Mouse (Mus musculus): Measurements from ENCODE around the gene Mrps12. TPM values are rescaled to one million over a fixed set of nuclear protein-coding genes. Genes with fewer than 3 reads are reported as not detected.
A peak's percentile ranks its signal among the peaks of the same experiment; 100 is the strongest.

Mrps12 gene
- polyA plus RNA-seq, 1 experiment from 2014 or later: 143 TPM

GRCm38 (mm10) chr7:28773163-28773562, 31.5 kb upstream of the Mrps12 start:
- H3K4me2 ChIP-seq (ENCODE audit: low read length): no peak overlapping the region
- H3K9me3 ChIP-seq (replicated peaks; ENCODE audit: low read length): no peaks in the 10 kb centered on the region
- no peak for ATAC-seq (replicated peaks; ENCODE audit: low FRiP score, low read depth)
- no peak for TF ChIP-seq CTCF (IDR thresholded peaks at IDR 0.05; ENCODE audit: low read depth)
- DNase-seq (ENCODE audit: low spot score): no peak
- H3K27ac ChIP-seq: no peak overlapping the region
- no peaks in the 10 kb centered on the region for H3K27me3 ChIP-seq (ENCODE audit: insufficient read depth, low read length)
- H3K4me3 ChIP-seq (replicated peaks; ENCODE audit: low read depth, low read length): no peak overlapping the region
- no peaks in the 10 kb centered on the region for H3K4me1 ChIP-seq (replicated peaks; ENCODE audit: insufficient read depth, low read length)
- WGBS: 38% methylated on average over 3 of the region's 3 CpGs
- no peaks in the 10 kb centered on the region; the same call in 1 of the 2 replicates for H3K36me3 ChIP-seq (ENCODE audit: insufficient read depth, low read length)
- H3K9ac ChIP-seq (ENCODE audit: low read depth, low read length): no peak overlapping the region

- no peak for TF ChIP-seq CTCF (IDR thresholded peaks at IDR 0.05; ENCODE audit: low read depth)
- H3K27me3 ChIP-seq (ENCODE audit: insufficient read depth, low read length): no peaks in the 10 kb centered on the region
- ATAC-seq (replicated peaks; ENCODE audit: low FRiP score, low read depth) (no peak), DNase-seq (ENCODE audit: low spot score) (no peak)
- H3K36me3 ChIP-seq (ENCODE audit: insufficient read depth, low read length): no peaks in the 10 kb centered on the region; the same call in 1 of the 2 replicates
- no peak overlapping the region for H3K4me3 ChIP-seq (replicated peaks; ENCODE audit: low read depth, low read length)
- no peak overlapping the region for H3K27ac ChIP-seq
- no peaks in the 10 kb centered on the region for H3K9me3 ChIP-seq (replicated peaks; ENCODE audit: low read length)
- H3K4me2 ChIP-seq (ENCODE audit: low read length): no peak overlapping the region
- 84% methylated on average over 11 of the region's 11 CpGs for WGBS
- H3K9ac ChIP-seq (ENCODE audit: low read depth, low read length): no peak overlapping the region
- 0 out of 2 replicates have a peak, but pooled peaks cover 4% of the 10 kb centered on the region for H3K4me1 ChIP-seq (replicated peaks; ENCODE audit: insufficient read depth, low read length)
Measured at GRCm38 (mm10) chr7:28771867-28772266, 30.2 kb upstream of the Mrps12 start.

GRCm38 (mm10) chr7:28770309-28770708, 28.7 kb upstream of the Mrps12 start:
- WGBS: 91% methylated on average over 3 of the region's 3 CpGs
- Histone ChIP-seq H3K9ac (ENCODE audit: low read depth, low read length) (no peak overlapping the region), H3K27ac (no peak overlapping the region), H3K36me3 (ENCODE audit: insufficient read depth, low read length) (no peaks in the 10 kb centered on the region; the same call in 1 of the 2 replicates), H3K9me3 (replicated peaks; ENCODE audit: low read length) (no peaks in the 10 kb centered on the region), H3K4me2 (ENCODE audit: low read length) (no peak overlapping the region), H3K4me3 (replicated peaks; ENCODE audit: low read depth, low read length) (no peak overlapping the region), H3K27me3 (ENCODE audit: insufficient read depth, low read length) (no peaks in the 10 kb centered on the region), H3K4me1 (replicated peaks; ENCODE audit: insufficient read depth, low read length) (peaks cover 9% of the 10 kb centered on the region; the same call in 1 of the 2 replicates)
- TF ChIP-seq CTCF (IDR thresholded peaks at IDR 0.05; ENCODE audit: low read depth): no peak
- ATAC-seq (replicated peaks; ENCODE audit: low FRiP score, low read depth): no peak
- DNase-seq (ENCODE audit: low spot score): no peak

GRCm38 (mm10) chr7:28769414-28769958, 27.9 kb upstream of the Mrps12 start:
- DNase-seq (ENCODE audit: low spot score): no peak
- no peaks in the 10 kb centered on the region; the same call in 1 of the 2 replicates for H3K36me3 ChIP-seq (ENCODE audit: insufficient read depth, low read length)
- 97% methylated on average over 9 of the region's 9 CpGs for WGBS
- H3K4me3 ChIP-seq (replicated peaks; ENCODE audit: low read depth, low read length): no peak overlapping the region
- no peaks in the 10 kb centered on the region for H3K27me3 ChIP-seq (ENCODE audit: insufficient read depth, low read length)
- H3K9ac ChIP-seq (ENCODE audit: low read depth, low read length): no peak overlapping the region
- no peak overlapping the region for H3K4me2 ChIP-seq (ENCODE audit: low read length)
- no peak overlapping the region for H3K27ac ChIP-seq
- ATAC-seq (replicated peaks; ENCODE audit: low FRiP score, low read depth): no peak
- H3K4me1 ChIP-seq (replicated peaks; ENCODE audit: insufficient read depth, low read length): peaks cover 13% of the 10 kb centered on the region; the same call in 1 of the 2 replicates
- H3K9me3 ChIP-seq (replicated peaks; ENCODE audit: low read length): no peaks in the 10 kb centered on the region
- TF ChIP-seq CTCF (IDR thresholded peaks at IDR 0.05; ENCODE audit: low read depth): no peak

GRCm38 (mm10) chr7:28767462-28767965, 25.9 kb upstream of the Mrps12 start, which contains the start of gene Nfkbib:
Gene Nfkbib (minus strand): TSS chr7:28767512.
- TF ChIP-seq CTCF (IDR thresholded peaks at IDR 0.05; ENCODE audit: low read depth): no peak
- 63% methylated on average over 7 of the region's 7 CpGs for WGBS

GRCm38 (mm10) chr7:28766910-28767309, 25.3 kb upstream of the Mrps12 start:
- no peak for ATAC-seq (replicated peaks; ENCODE audit: low FRiP score, low read depth)
- Histone ChIP-seq H3K9me3 (replicated peaks; ENCODE audit: low read length) (no peaks in the 10 kb centered on the region), H3K4me2 (ENCODE audit: low read length) (peak overlapping the region; percentile 64), H3K4me1 (replicated peaks; ENCODE audit: insufficient read depth, low read length) (peaks cover 13% of the 10 kb centered on the region; the same call in 1 of the 2 replicates), H3K4me3 (replicated peaks; ENCODE audit: low read depth, low read length) (peak overlapping the region; percentile 75), H3K27ac (no peak overlapping the region), H3K36me3 (ENCODE audit: insufficient read depth, low read length) (no peaks in the 10 kb centered on the region), H3K27me3 (ENCODE audit: insufficient read depth, low read length) (no peaks in the 10 kb centered on the region), H3K9ac (ENCODE audit: low read depth, low read length) (peak overlapping the region; percentile 72)
- DNase-seq (ENCODE audit: low spot score): peak; percentile 24
- 2% methylated on average over 14 of the region's 14 CpGs for WGBS
- no peak for TF ChIP-seq CTCF (IDR thresholded peaks at IDR 0.05; ENCODE audit: low read depth)

More at GRCm38 (mm10) chr7:28767462-28767965, 25.9 kb upstream of the Mrps12 start, which contains the start of gene Nfkbib:
- Histone ChIP-seq H3K4me3 (replicated peaks; ENCODE audit: low read depth, low read length) (peak within 1 kb of the TSS; percentile 75), H3K9ac (ENCODE audit: low read depth, low read length) (peak within 1 kb of the TSS; percentile 72), H3K4me1 (replicated peaks; ENCODE audit: insufficient read depth, low read length) (peaks cover 13% of the 10 kb centered on the region; the same call in 1 of the 2 replicates), H3K9me3 (replicated peaks; ENCODE audit: low read length) (no peaks in the 10 kb centered on the region), H3K36me3 (ENCODE audit: insufficient read depth, low read length) (no peaks in the 10 kb centered on the region), H3K27me3 (ENCODE audit: insufficient read depth, low read length) (no peaks in the 10 kb centered on the region), H3K4me2 (ENCODE audit: low read length) (peak within 1 kb of the TSS; percentile 70), H3K27ac (peak within 1 kb of the TSS; percentile 31; the same call in 1 of the 2 replicates)
- ATAC-seq (replicated peaks; ENCODE audit: low FRiP score, low read depth) (no peak), DNase-seq (ENCODE audit: low spot score) (no peak)
